Mouse (Mus musculus): Measurements from ENCODE around the gene Ptges2. TPM values are rescaled to one million over a fixed set of nuclear protein-coding genes. Genes with fewer than 3 reads are reported as not detected.

The Ptges2 gene
- polyA plus RNA-seq, 1 experiment from 2014 or later, result 11.0 TPM

Other genes starting within 250 kb of the Ptges2 start
- gene Prrc2b, start 244.8 kb upstream of the Ptges2 start, polyA plus RNA-seq (2015; fragmentation: Nextera tagmentation; extraction: Ambion mirVana), result 4.5 and 4.7 TPM in 2 replicates
- gene Pomt1, start 159.3 kb upstream of the Ptges2 start, polyA plus RNA-seq (2015; fragmentation: Nextera tagmentation; extraction: Ambion mirVana), result 12.1 and 13.2 TPM in 2 replicates
- 27.9 and 28.5 TPM in 2 replicates for gene Uck1, start 135.7 kb upstream of the Ptges2 start, polyA plus RNA-seq (2015; fragmentation: Nextera tagmentation; extraction: Ambion mirVana)
- 9.5 and 10.0 TPM in 2 replicates for gene Golga2, start 108.5 kb upstream of the Ptges2 start, polyA plus RNA-seq (2015; fragmentation: Nextera tagmentation; extraction: Ambion mirVana)
- gene Swi5, start 107.8 kb upstream of the Ptges2 start, polyA plus RNA-seq (2015; fragmentation: Nextera tagmentation; extraction: Ambion mirVana), result 134 and 157 TPM in 2 replicates
- gene Ciz1, start 43.6 kb upstream of the Ptges2 start, polyA plus RNA-seq (2015; fragmentation: Nextera tagmentation; extraction: Ambion mirVana), result 15.1 and 18.8 TPM in 2 replicates
- gene Dnm1, start 42.6 kb upstream of the Ptges2 start, polyA plus RNA-seq (2015; fragmentation: Nextera tagmentation; extraction: Ambion mirVana), result 0.25 and 0.52 TPM in 2 replicates
- gene 1110008P14Rik, start 14.0 kb upstream of the Ptges2 start, polyA plus RNA-seq (2015; fragmentation: Nextera tagmentation; extraction: Ambion mirVana), result 20.2 and 21.6 TPM in 2 replicates
- gene Lcn2, start 7.6 kb upstream of the Ptges2 start, polyA plus RNA-seq (2015; fragmentation: Nextera tagmentation; extraction: Ambion mirVana), result 212 and 273 TPM in 2 replicates
- gene Naif1, start 54.6 kb downstream of the Ptges2 start, polyA plus RNA-seq (2015; fragmentation: Nextera tagmentation; extraction: Ambion mirVana), result 1.9 and 2.0 TPM in 2 replicates
- gene Slc25a25, start 55.5 kb downstream of the Ptges2 start, polyA plus RNA-seq (2015; fragmentation: Nextera tagmentation; extraction: Ambion mirVana), result 9.5 and 9.7 TPM in 2 replicates
- gene Fam102a, start 139.4 kb downstream of the Ptges2 start, polyA plus RNA-seq (2015; fragmentation: Nextera tagmentation; extraction: Ambion mirVana), result 1.6 TPM in 2 replicates
- 44.8 and 47.9 TPM in 2 replicates for gene Dpm2, start 175.0 kb downstream of the Ptges2 start, polyA plus RNA-seq (2015; fragmentation: Nextera tagmentation; extraction: Ambion mirVana)
- gene Pip5kl1, start 178.9 kb downstream of the Ptges2 start, polyA plus RNA-seq (2015; fragmentation: Nextera tagmentation; extraction: Ambion mirVana), result not detected in 2 replicates
- gene 9430097D07Rik, start 179.8 kb downstream of the Ptges2 start, polyA plus RNA-seq (2015; fragmentation: Nextera tagmentation; extraction: Ambion mirVana), result 0.06 TPM in 1 of 2 replicates, not detected in the other
- 6.0 and 7.4 TPM in 2 replicates for gene St6galnac4, start 191.2 kb downstream of the Ptges2 start, polyA plus RNA-seq (2015; fragmentation: Nextera tagmentation; extraction: Ambion mirVana)
- 12.0 and 12.8 TPM in 2 replicates for gene St6galnac6, start 203.8 kb downstream of the Ptges2 start, polyA plus RNA-seq (2015; fragmentation: Nextera tagmentation; extraction: Ambion mirVana)
- 3.4 and 7.9 TPM in 2 replicates for gene Ak1, start 225.9 kb downstream of the Ptges2 start, polyA plus RNA-seq (2015; fragmentation: Nextera tagmentation; extraction: Ambion mirVana)

Data from liver, embryonic 16.5 days (tissue).